17 mouse cellular contexts compared by ENCODE assay signal in the genomic region with DNA sequence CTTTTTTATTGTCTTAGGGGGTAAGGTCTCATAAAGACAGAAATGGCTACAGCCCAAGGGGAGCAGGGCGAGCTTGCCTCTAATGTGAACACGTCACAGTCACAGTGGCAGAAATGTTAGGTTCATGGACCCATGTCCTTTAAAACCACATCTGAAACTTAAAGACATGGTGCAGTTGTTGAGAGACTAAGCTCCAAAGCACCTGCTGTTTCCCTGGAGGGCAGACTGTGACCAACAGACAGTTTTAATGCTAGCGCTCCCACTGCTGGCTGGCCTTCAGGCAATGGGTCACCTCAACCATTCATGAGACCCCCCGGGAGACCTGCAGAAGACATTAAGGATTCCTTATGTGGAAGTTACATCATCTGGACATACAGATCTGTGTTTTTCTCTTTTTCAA.
DNase-seq lines count a peak whose midpoint lies in the region; ATAC-seq and TF ChIP-seq lines count a peak whose summit lies in the region.
"Had no signal": no experiment of that assay in that cellular context is flagged by ENCODE, and none has a peak within 500 bp of the region (broad histone marks: within the 10 kb centered on the region; RNA-seq: fewer than 3 reads in every experiment).

No protein-coding gene starts in this region.

- no peak for ATAC-seq in megakaryocyte, adult 5-6 weeks (ENCODE audit: poor library complexity, severe bottlenecking)
- no peak for ATAC-seq in lung, postnatal 0 days
- ATAC-seq: inflammation-experienced regulatory T-cells, adult 6 months had no signal

- H3K4me1 ChIP-seq in megakaryocyte, embryonic 14.5 days, result peaks cover 93% of the 10 kb centered on the region
- H3K4me1 ChIP-seq in lung, postnatal 0 days (ENCODE audit: insufficient read depth, low read depth, low read length), result no peaks in the 10 kb centered on the region

- 0 out of 2 replicates have a peak overlapping the region, but pooled peaks have one; percentile 3 for H3K27ac ChIP-seq in gastrocnemius, adult 2 months
- H3K27ac ChIP-seq in lung, postnatal 0 days (ENCODE audit: low read length), result no peak overlapping the region
- H3K27ac ChIP-seq: embryonic facial prominence, embryonic 12.5 days; embryonic facial prominence, embryonic 15.5 days; heart, embryonic 13.5 days; hindbrain, postnatal 0 days had no signal

- no peaks in the 10 kb centered on the region for H3K9me3 ChIP-seq in megakaryocyte, embryonic 14.5 days
- H3K9me3 ChIP-seq in lung, postnatal 0 days (ENCODE audit: low read length), result no peaks in the 10 kb centered on the region
- H3K9me3 ChIP-seq: embryonic facial prominence, embryonic 15.5 days; forebrain, embryonic 15.5 days; heart, embryonic 10.5 days had no signal

- H3K9ac ChIP-seq in lung, postnatal 0 days (replicated peaks; ENCODE audit: low read depth), result no peak overlapping the region
- H3K9ac ChIP-seq: embryonic facial prominence, embryonic 12.5 days; embryonic facial prominence, embryonic 15.5 days; forebrain, embryonic 15.5 days; heart, embryonic 13.5 days; hindbrain, embryonic 14.5 days had no signal

- H3K27me3 ChIP-seq in megakaryocyte, embryonic 14.5 days (replicated peaks), result no peaks in the 10 kb centered on the region
- H3K27me3 ChIP-seq in splenic B cell, adult 2 months (ENCODE audit: control insufficient read depth, insufficient read depth, low read length, poor library complexity, severe bottlenecking), result no peaks in the 10 kb centered on the region
- H3K27me3 ChIP-seq in lung, postnatal 0 days (replicated peaks; ENCODE audit: insufficient read depth, low read length), result no peaks in the 10 kb centered on the region
- H3K27me3 ChIP-seq: embryonic facial prominence, embryonic 12.5 days; embryonic facial prominence, embryonic 15.5 days; forebrain, embryonic 15.5 days; heart, embryonic 13.5 days; Patski had no signal

- H3K4me3 ChIP-seq in gastrocnemius, adult 2 months, result no peak overlapping the region
- H3K4me3 ChIP-seq in megakaryocyte, embryonic 14.5 days (replicated peaks), result peak overlapping the region; percentile 88
- H3K4me3 ChIP-seq in lung, postnatal 0 days (ENCODE audit: low read depth, low read length), result no peak overlapping the region
- H3K4me3 ChIP-seq: embryonic facial prominence, embryonic 12.5 days; embryonic facial prominence, embryonic 15.5 days; forebrain, embryonic 15.5 days; heart, embryonic 10.5 days; heart, embryonic 13.5 days had no signal

- intact Hi-C loops in gastrocnemius, adult 2 months (cut with DNase I), result no loop called here

- no peak for DNase-seq in gastrocnemius, adult 2 months
- DNase-seq in gastrocnemius, adult 18-20 months (ENCODE audit: low spot score), result no peak
- peak; percentile 42 for DNase-seq in MN1 (ENCODE audit: low spot score)
- peak; percentile 56 for DNase-seq in splenic B cell, adult 2 months (ENCODE audit: low read depth, low spot score)
- no peak for DNase-seq in lung, postnatal 0 days (ENCODE audit: low spot score)
- no peak for DNase-seq in ovary, postnatal 10 days (ENCODE audit: low spot score)

- H3K4me2 ChIP-seq in lung, postnatal 0 days (replicated peaks; ENCODE audit: low read depth, low read length), result no peak overlapping the region
- H3K4me2 ChIP-seq: embryonic facial prominence, embryonic 12.5 days; embryonic facial prominence, embryonic 15.5 days; forebrain, embryonic 15.5 days; heart, embryonic 13.5 days had no signal

- H3K36me3 ChIP-seq in megakaryocyte, embryonic 14.5 days (replicated peaks; ENCODE audit: low read length), result peaks cover 32% of the 10 kb centered on the region
- no peaks in the 10 kb centered on the region for H3K36me3 ChIP-seq in splenic B cell, adult 2 months (ENCODE audit: control insufficient read depth, insufficient read depth, low read length, poor library complexity, severe bottlenecking)
- H3K36me3 ChIP-seq in lung, postnatal 0 days (ENCODE audit: insufficient read depth, low read length), result no peaks in the 10 kb centered on the region
- H3K36me3 ChIP-seq: embryonic facial prominence, embryonic 12.5 days; embryonic facial prominence, embryonic 15.5 days; forebrain, embryonic 15.5 days; heart, embryonic 10.5 days; heart, embryonic 13.5 days had no signal

- 86% methylated on average over 4 of the region's 4 CpGs for WGBS in lung, postnatal 0 days

- TF ChIP-seq CTCF in gastrocnemius, adult 2 months (IDR thresholded peaks at IDR 0.05), result no peak
- TF ChIP-seq CTCF in lung, postnatal 0 days (IDR thresholded peaks at IDR 0.05), result no peak

- TF ChIP-seq EP300 in lung, postnatal 0 days (IDR thresholded peaks at IDR 0.05), result no peak

Comparison
In these comparisons a context has a peak if more than half of its experiments do, and no peak if none do; other contexts are left out.
1. DNase-seq: peak in MN1 (single experiment) and splenic B cell, adult 2 months (single experiment); none in gastrocnemius, adult 2 months (single experiment), gastrocnemius, adult 18-20 months (single experiment), lung, postnatal 0 days (single experiment) and ovary, postnatal 10 days (single experiment).